Mouse (Mus musculus) CD4-positive, CD25-positive, alpha-beta regulatory T cell, adult 9 weeks (primary cell): Measurements from ENCODE around the gene Prss8. TPM values are rescaled to one million over a fixed set of nuclear protein-coding genes. Genes with fewer than 3 reads are reported as not detected.

Experiments
- polyA plus RNA-seq: library from polyadenylated mRNA; unstranded; fragments of 100-300 nt; shearing (Covaris generic); gene quantifications from one replicate; pipeline ENCODE4 v1.2.1, GENCODE M21; 2017

Gene Prss8
- not detected for polyA plus RNA-seq

GRCm38 (mm10) chr7:127929923-127930322, at the start of gene Prss8:
Gene Prss8, minus strand, starts transcription at chr7:127930104.

GRCm38 (mm10) chr7:127967004-127967921, 37.4 kb upstream of the Prss8 start, which contains the start of gene Fus:
Gene Fus, plus strand, starts transcription at chr7:127967457.

DNA sequence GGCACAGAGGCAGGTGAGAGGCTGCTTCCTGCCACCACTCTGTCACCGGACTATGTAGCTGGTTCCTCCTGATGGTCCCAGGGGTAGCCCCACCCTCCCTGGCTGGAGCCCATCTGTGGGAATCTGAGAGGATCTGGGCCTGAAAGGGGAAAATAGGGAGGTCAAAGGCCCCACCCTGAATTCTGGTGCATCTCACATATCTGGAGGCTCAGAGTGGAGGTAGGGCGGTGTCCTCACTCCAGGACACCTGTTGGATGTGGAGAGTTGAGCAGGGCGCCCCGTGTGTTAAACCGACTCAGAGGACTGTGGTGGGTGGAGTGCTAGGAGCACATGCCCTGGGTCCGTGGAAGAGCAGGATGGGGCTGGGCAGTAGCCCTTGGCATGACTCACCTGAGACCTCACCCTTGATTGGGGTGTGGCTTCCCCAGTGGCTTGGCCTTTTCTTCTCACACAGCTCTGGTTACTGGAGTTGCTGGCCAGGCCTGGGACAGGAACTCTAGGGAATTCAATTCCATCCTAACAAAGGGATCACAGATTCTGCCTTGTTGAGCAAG, 16.6 kb upstream of the Prss8 start, which contains the start of gene Prss36:
Gene Prss36, minus strand, starts transcription at position 256 of the 554 bp plus-strand sequence.

GRCm38 (mm10) chr7:127912190-127912871, 17.6 kb downstream of the Prss8 start, which contains the start of gene Kat8:
Gene Kat8, plus strand, starts transcription at chr7:127912516.

DNA sequence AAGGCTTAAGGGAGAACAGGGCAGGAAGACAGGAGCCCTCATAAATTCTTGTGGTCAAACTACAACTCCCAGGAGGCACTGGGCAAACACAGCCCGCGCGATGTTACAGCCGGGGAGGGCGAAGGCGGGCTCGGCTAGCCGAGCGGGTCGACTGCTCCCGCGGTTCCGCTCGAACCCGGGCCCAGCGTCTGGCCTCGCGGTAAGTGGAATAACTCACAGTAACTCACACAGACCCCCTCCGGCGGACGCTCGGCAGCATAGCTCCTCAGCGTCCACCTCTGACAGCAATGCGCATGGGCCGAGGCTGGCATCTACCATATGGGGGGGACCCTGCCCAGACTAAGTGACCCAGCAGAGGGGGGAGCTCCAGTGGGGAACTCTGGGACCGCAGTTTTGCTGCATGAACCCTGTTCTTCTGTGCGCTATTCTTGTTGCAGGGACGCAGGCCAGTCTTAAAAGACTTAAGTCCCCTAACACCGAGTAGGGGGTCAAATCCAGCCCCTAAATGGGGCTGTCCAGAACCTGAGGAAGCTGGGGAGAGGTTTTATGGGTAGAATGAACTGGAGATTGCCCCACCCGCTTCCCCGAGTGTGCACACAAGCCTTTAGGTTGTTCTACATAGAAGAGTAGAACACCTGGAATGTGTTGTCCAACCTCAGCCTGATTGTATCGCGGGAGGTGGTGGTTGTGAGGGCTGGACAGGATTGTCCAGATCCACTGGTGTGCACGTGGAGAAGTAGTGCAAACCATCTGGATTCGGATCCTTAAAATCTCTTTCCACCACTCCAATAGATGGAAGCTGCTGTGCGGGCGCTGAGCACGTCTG, 25.7 kb downstream of the Prss8 start, which contains the start of gene Bckdk:
Gene Bckdk, plus strand, starts transcription at position 112 of the 826 bp plus-strand sequence.

DNA sequence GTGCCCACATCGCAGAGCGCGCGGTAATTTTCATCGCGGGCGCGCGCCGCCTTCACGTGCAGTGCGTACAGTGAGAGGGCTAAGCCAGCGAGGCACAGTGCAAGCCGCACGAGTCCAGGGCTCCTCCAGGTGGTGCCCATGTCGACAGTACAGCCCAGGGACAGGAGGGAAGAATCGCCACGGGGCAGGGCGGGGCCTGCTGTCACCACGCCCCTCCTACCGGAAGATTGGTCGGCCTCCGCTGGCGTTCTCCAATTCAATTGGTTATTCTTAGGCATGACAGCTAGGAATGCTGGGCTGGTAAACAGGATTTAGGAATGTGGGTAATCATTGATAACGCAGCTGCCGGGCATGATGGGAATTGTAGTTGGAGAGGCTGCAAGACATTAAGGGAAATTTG, 34.5 kb downstream of the Prss8 start, which contains the start of the genes Gm21974 and Vkorc1:
Gene Gm21974, minus strand, starts transcription at position 13 of the 400 bp plus-strand sequence.
Gene Vkorc1, minus strand, starts transcription at position 176 of the 400 bp plus-strand sequence.

GRCm38 (mm10) chr7:127890798-127891197, 39.1 kb downstream of the Prss8 start, which contains the start of gene Prss53:
Gene Prss53, minus strand, starts transcription at chr7:127890970.

GRCm38 (mm10) chr7:127876467-127877348, 53.2 kb downstream of the Prss8 start, which contains the start of gene Zfp668:
Gene Zfp668, minus strand, starts transcription at chr7:127876828.

DNA sequence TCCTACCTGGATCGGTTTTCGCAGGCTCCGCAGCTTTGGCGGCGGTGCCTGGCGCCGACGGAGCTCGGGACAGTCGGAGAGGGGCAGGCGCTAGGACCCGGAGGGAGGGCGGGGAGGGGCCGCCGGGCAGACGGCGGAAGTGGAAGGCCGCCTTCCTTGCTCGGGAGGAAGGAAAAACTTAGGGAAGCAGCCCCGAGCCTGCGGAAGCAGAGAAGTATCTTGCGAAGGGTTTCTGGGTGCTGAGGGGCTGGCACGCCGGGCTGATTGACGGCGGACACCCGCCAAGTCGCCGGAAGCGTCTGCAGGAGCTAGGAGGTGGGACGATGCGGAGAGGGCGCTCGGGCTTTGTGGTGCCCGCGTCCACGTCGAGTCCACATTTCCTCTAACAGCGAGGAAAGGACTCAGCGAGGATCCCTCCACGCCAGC, 53.9 kb downstream of the Prss8 start, which contains the start of gene Zfp646:
Gene Zfp646, plus strand, starts transcription at position 181 of the 426 bp plus-strand sequence.

Other genes starting within 250 kb of the Prss8 start
- gene Bcl7c, start 221.2 kb downstream of the Prss8 start, polyA plus RNA-seq, result 8.8 TPM
- not detected for gene Ctf1, start 217.4 kb downstream of the Prss8 start, polyA plus RNA-seq
- not detected for gene Ctf2, start 197.9 kb downstream of the Prss8 start, polyA plus RNA-seq
- gene Fbxl19, start 185.6 kb downstream of the Prss8 start, polyA plus RNA-seq, result 0.87 TPM
- 31.0 TPM for gene Orai3, start 160.3 kb downstream of the Prss8 start, polyA plus RNA-seq
- gene Setd1a, start 153.4 kb downstream of the Prss8 start, polyA plus RNA-seq, result 1.8 TPM
- not detected for gene Gm49388, start 144.5 kb downstream of the Prss8 start, polyA plus RNA-seq
- 2.5 TPM for gene Hsd3b7, start 129.5 kb downstream of the Prss8 start, polyA plus RNA-seq
- 174 TPM for gene Stx4a, start 105.8 kb downstream of the Prss8 start, polyA plus RNA-seq
- gene Stx1b, start 105.6 kb downstream of the Prss8 start, polyA plus RNA-seq, result 0.15 TPM
- 57.7 TPM for gene Zfp646, start 53.9 kb downstream of the Prss8 start, polyA plus RNA-seq
- gene Zfp668, start 53.3 kb downstream of the Prss8 start, polyA plus RNA-seq, result 19.7 TPM
- 0.94 TPM for gene Prss53, start 39.1 kb downstream of the Prss8 start, polyA plus RNA-seq
- not detected for gene Gm21974, start 34.6 kb downstream of the Prss8 start, polyA plus RNA-seq
- 63.8 TPM for gene Vkorc1, start 34.5 kb downstream of the Prss8 start, polyA plus RNA-seq
- gene Bckdk, start 26.0 kb downstream of the Prss8 start, polyA plus RNA-seq, result 62.3 TPM
- gene Kat8, start 17.6 kb downstream of the Prss8 start, polyA plus RNA-seq, result 57.8 TPM
- 4.9 TPM for gene Prss36, start 16.6 kb upstream of the Prss8 start, polyA plus RNA-seq
- gene Fus, start 37.4 kb upstream of the Prss8 start, polyA plus RNA-seq, result 203 TPM
- 357 TPM for gene Pycard, start 63.8 kb upstream of the Prss8 start, polyA plus RNA-seq
- not detected for gene Trim72, start 73.8 kb upstream of the Prss8 start, polyA plus RNA-seq
- gene Itgam, start 132.5 kb upstream of the Prss8 start, polyA plus RNA-seq, result 1.6 TPM
- gene Gm49368, start 132.6 kb upstream of the Prss8 start, polyA plus RNA-seq, result not detected
- 0.32 TPM for gene Itgax, start 199.4 kb upstream of the Prss8 start, polyA plus RNA-seq
- gene Itgad, start 224.3 kb upstream of the Prss8 start, polyA plus RNA-seq, result 1.8 TPM